Mouse (Mus musculus) kidney, adult 18-20 months (tissue): ENCODE results near the gene Wbp2.

ENCODE experiments used
- DNase-seq: peaks from one replicate; pipeline ENCODE4 v3.0.0; 2021

Wbp2 gene

DNA sequence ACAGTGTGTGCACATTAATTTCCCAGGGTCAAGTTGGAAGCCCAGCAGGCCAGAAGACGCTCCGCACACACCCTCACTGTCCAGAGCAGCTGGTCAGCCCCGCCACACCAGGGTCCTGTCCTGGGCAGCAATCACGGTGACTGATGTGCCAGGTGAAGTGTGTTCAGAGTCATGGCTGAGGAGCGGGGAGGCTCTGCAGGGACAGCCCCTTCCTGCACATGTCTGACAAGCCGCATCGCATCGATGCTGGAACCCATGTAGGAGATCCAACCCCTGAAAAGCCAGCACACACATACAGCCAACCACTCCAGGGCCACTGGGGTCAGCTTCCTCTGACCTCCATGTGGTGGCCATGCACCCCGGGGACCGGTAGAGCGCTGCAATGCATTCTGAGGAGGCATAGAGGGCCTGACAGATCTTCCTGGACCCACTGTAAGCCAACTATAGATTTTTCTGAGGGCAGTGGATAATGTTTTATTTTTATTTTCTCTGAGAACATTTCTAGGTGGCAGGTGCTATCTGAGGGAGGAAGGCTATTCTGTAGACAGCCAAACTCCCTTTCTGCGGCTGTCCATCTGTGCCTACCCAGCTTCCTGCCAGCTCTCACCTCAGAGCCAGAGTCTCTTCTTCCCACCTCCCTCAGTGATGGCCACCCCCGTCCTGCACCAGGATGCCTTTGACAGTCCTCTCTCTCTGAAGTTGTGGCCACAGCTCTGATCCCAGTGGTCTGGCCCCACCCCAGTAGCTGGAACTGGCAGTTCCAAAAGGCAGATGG is 25.0 kb downstream of the Wbp2 start:
- no peak for DNase-seq

DNA sequence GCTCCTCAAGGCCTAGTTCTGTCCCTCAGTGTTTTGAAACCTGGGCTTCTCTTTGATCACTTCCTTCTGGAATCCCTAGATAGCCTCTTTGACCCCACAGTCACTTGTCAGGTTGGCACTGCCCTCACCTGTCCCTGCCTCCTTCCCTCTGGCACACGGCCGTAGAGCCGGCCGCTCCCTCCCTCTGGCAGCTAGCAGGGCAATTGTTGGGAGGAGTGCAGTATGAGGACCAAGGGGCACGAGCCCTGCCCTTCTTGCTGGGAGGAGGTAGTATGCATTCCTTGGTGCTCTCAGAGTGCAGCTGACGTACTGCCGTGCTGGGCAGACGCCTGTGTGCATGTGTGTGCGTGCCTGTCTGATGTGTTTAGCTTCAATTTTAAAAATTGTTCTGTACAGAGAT is 26.2 kb downstream of the Wbp2 start:
- no peak for DNase-seq

DNA sequence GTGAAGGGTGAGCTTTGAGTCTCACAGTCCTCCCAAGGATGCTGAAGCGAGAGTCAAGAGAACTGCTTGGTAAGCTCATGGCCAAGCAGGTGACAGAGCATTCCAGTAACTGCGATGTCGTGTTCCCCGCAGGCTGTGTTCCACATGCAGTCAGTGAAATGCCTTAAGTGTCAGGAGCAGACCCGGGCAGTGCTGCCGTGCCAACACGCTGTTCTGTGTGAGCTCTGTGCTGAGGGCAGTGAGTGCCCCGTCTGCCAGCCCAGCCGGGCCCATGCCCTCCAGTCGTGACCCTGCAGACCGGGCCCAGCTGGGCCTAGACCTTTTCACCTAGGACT is 27.1 kb downstream of the Wbp2 start:
- DNase-seq = no peak

DNA sequence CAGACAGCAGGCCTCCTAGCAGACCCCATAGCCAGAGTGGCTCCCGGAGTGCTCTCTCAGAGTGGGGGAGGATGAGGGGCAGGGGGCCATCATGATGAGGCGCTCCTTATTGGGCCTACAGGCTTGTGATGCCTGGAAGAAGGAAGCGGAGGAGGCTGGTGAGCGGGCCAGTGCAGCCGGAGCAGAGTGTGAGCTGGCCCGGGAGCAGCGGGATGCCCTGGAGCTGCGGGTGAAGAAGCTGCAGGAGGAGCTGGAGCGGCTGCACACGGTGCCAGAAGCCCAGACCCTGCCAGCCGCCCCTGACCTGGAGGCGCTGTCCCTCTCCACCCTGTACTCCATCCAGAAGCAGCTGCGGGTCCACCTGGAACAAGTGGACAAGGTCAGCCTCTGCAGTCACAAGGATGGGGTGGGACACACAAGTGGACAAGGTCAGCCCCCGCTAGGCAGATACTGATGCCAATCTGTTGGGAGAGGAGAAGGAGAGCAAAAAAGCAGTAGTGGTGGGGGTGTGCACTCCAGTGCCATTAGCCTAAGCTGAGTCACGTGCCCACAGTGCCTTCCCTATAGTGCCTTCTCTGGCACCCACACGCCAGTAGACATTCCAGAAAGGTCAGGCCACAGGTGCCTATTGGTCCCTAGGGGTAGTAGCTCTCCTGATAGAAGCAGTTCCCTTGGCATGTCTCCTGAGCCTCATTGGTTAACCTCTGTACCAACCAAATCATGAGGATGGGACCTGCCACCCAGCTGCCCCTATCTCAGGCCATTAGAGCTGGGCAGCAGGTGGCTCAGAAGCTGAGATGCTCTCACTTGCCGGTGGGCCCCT is 27.7 kb downstream of the Wbp2 start:
- no peak for DNase-seq

DNA sequence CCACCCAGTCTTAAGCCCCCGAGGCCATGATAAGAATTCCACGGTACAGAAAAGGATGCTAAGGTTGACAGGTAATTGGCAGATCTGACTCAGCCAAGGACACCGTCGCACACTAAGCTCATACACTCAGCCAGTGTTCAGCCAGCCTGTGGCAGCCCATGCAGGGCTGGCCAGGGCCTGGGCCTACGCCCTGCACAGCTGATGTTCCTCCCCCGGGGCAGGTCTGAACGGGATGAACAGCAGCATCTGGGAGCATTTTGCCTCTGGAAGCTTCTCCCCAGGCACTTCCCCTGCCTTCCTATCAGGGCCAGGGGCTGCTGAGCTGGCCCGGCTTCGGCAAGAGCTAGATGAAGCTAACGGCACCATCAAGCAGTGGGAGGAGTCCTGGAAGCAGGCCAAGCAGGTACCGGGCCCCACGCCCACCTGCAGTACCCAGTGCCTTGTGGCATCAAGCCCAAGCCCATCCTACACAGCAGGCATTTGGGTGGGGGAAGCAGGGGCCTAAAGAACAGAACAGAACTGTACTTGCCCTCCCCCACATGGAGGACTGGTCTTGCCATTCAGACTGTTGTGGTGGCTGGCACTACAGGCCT is 28.7 kb downstream of the Wbp2 start:
- DNase-seq = no peak

DNA sequence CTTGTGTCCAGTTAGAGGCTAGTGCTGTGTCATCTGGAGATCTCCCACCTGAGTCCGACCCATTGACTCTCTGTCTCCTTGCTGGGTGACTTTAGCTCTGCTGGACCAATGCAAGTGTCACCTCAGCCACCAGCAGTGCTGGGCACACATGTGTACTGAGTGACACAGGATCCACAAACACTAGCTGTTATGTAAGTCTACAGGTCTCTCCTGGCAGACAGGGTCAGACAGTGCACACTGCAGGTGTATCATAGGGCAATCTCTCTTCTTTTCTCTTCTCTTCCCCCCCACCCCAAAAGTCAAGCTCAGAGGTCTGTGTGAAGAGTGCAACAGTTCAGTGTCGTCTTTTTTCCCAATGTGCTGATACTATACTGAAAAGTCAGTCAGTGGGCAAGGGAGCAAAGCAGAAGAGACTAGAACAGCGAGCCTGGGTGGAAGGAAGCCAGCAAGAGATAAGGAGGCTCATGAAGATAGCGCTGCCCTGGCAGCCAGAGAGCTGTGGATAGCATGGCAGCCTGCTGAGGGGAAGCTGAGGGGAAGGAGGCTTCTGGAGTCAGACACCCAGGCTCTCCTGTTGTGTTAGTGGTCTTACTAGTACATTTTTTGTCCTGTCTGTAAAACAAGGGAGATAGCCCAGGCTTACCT is 29.4 kb downstream of the Wbp2 start:
- no peak for DNase-seq

DNA sequence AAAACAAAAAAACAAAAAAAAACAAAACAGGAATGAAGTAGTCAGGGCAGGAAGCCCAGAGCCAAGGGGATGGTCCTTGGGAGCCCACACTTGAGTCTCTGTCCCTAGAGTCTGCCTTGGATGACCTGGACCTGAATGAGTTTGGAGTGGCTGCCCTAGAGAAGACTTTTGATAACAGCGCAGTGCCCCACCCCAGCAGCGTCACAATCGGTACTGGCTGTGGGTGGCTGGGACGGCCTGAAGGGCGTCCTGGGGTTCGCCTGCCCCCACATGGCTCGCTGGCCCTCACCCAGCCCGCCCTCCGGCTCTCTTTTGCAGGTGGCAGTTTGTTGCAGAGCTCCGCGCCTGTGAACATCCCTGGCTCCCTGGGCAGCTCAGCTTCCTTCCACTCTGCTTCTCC is 30.9 kb downstream of the Wbp2 start:
- no peak for DNase-seq

DNA sequence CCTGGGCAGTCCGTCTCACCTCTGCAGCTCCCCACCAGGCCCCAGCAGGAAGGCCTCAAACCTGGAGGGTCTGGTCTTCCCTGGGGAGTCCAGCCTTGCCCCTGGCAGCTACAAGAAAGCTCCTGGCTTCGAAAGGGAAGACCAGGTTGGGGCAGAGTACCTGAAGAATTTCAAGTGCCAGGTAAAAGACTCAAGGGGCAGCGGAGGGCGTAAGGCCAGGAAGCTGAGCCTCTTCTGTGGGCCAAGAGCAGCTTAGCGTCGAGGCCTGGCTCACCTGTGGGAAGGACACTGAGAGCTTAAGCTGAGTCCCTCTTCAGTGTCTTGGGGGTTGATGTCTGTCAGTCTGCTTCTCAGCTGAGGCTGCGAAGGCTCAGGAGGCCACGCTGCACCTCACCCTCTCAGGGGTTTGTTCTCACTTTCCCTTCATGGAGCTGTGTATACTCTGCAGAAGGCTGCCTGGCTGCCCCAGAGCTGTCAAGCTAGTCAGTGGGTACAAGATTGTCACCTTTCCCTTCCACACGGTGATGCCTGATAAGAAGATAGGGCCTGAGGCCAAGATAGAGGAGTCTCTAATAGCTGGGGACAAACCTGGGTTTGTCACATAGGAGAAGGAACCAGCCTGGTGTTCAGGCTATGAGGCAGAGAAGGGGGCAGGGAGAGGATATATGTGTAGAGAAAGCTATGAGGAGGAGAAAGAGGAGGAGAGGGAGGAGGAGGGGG is 33.1 kb downstream of the Wbp2 start:
- no peak for DNase-seq

DNA sequence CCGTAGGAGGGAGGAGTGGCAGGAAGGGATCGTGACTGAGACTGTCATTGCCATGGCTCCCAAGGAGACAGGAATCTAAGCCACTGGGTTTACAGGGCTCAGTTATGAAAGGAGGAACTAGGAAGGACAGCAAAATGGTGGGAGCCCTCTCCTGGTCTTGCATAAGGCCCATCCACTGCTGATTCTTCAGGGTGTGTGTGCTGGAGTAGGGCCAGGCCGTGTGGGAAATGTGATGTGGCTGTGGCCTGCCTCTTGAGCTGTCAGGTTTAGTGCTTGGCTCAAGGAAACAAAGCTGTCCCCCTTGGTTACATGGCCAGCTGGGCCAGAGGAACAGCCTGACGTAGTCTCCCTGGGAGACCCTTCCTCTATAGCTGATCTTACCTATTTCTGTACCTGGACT is 36.6 kb downstream of the Wbp2 start:
- DNase-seq = no peak

DNA sequence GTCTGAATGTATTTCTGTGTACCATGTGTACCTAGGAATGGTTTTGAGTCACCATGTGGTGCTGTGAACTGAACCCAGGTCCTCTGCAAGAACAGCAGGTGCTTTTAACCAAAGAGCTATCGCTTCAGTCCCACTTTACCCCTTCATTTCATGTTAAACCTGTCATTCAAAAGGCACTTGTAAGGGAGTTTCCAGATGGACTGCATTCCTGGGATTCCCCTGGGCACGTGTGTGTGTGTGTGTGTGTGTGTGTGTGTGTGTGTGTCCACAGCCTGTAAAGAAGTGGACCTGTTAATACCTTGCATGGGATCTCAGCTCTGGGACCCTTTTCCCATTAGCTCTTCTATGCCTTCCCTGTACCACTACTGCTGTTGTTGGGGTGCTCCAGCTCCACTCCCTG is 37.2 kb downstream of the Wbp2 start:
- DNase-seq = no peak

DNA sequence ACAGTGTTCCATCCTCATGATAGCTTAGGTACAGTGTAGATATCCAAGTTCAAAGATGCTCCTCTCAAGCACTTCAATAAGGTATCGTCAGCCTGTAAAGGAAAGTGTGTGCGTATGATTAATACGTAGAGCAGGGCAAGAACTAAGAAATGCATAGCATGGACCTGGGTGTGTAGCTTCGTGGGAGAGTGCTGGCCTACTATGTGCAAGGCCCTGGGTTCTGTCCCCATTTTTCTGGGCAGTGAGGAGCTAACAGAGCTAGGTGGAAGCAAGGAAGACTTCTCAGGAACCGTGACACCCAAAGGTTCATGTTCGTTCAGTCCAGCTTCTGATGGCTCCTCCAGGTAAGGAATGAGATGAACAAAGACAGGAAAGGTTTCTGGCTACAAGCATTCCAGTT is 41.6 kb downstream of the Wbp2 start:
- DNase-seq = no peak

DNA sequence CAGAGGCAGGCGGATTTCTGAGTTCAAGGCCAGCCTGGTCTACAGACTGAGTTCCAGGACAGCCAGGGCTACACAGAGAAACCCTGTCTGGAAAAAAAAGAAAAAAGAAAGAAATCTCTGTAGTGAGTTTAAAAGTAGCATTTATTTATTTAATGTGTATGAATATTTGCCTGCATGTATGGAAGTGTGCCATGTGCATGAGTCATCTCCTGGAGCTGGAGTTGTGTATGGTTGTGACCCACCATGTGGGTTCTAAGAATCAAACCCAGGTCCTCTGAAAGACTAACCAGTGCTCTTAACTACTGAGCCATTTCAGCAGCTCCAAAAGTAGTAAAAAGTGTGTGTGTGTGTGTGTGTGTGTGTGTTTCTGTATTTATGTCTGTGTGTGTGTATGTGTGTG is 43.5 kb downstream of the Wbp2 start:
- DNase-seq = no peak

DNA sequence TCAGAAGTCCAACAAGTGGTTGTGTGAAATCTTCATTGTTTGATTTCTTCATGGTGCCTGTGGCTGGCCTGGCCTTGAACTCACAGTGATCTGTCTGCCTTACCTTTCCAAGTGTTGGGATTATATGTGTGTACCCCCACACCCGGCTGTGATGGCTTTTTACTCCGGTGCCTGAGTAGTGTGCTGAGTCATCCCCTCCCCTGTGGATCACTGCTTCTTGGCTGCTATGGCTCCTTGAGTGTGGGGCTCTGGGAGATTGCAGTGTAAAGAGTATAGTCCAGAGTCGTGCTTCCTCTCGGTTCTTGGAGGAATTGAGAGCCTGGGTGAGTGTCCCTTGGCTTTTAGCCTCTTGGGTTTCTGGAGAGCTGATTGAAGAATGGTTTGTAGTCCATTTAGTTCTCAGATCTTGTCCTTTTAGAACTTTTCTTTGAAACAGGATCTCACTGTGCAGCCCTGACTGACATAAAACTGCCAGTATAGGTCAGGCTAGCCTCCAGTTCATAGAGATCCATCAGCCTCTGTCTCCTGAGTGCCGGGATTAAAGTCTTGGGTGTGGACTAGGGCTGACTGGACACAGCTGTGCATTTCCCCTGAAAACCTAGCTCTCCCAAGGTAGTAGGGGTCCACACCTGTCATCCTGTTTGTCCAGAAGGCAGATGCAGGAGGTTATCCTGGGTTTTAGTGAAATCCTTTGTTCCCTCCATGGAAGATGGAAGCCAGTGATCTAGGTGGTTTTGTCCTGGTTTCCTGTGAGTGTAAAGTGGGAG is 44.2 kb downstream of the Wbp2 start:
- DNase-seq = no peak

DNA sequence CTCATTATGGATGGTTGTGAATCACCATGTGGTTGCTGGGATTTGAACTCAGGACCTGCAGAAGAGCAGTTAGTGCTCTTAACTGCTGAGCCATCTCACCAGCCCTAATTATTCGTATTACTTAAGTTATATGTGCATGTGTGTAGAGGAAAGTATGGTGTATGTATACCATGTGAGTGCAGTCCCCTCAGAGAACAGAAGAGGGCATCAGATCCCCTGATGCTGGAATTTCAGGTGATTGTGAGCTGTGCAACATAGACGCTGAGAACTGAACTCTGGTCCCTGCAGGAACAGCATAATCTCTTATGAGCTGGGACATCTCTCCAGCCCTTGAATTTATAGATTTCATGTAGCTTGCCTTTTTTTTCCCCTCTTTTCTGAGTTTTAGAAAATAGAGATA is 45.0 kb downstream of the Wbp2 start:
- no peak for DNase-seq

DNA sequence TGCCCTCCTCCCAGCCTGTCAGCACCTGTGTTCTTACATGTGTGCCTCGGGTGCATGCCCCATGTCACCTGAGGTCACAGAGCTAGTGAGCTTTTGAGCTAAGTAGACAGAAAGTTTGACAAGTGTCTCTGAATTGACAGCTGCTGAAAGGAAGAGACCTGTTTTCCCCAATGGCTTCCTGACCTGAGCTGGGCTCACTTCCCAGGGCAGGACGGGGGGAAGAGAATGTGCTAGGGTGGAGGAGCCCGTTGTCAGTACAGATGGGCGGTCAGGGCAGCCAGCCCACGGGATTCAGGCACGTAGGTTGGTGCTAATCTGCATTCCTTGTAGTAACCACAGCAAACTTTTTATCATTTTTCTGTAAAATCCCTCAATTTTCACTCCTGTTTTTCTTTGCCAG is 46.2 kb downstream of the Wbp2 start:
- no peak for DNase-seq

DNA sequence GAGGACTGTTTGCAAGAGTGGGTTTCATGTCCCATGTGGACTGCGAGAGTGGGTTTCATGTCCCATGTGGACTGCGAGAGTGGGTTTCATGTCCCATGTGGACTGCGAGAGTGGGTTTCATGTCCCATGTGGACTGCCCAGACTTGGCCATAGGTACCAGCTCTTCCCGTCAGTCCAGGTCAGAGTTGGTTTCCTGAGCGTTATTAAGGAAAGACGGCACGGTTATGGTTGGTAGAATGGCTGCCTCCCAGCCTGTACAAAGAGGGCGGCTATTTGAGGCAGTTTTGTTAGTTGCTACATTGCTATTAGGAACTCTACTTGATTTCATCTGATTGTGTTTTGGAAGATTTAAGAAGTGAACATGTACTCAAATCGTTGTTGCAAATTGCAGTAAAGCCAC is 49.0 kb downstream of the Wbp2 start:
- no peak for DNase-seq

DNA sequence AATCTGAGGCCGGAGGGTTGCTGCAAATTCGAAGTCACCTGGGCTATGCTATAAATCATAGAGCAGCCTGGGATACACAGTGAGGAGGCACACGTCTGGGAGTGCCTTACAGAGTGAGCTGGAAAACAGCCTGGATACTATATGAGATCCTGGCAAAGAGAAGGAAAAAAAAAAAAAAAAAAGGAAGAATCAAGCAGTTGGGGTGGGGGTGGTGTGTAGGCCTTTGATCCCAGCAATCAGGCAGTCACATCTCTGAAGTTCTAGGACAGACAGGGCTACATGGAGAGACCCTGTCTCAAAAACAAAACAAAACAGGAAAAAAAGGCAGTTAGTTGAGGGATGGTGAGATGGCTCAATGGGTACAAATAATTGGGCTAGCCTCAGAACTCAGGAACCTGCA is 50.1 kb downstream of the Wbp2 start:
- no peak for DNase-seq

DNA sequence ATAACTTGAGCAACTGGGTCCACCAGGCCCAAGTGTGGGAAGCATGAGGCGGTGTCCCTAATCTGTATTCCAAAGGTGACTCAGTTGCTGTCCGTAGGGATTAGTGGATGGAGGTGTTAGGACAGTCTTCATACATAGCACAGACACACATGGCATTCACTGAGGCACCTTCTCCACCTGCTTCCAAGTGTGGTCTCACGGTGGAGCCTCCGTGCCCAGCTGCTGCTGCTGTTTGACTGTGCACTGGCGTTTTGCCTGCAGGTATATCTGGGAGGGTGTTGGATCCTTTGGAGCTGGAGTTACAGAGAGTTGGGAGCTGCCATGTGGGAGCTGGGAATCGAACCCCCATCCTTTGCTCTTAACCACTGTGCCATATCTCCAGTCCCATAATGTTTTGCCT is 52.2 kb downstream of the Wbp2 start:
- no peak for DNase-seq

DNA sequence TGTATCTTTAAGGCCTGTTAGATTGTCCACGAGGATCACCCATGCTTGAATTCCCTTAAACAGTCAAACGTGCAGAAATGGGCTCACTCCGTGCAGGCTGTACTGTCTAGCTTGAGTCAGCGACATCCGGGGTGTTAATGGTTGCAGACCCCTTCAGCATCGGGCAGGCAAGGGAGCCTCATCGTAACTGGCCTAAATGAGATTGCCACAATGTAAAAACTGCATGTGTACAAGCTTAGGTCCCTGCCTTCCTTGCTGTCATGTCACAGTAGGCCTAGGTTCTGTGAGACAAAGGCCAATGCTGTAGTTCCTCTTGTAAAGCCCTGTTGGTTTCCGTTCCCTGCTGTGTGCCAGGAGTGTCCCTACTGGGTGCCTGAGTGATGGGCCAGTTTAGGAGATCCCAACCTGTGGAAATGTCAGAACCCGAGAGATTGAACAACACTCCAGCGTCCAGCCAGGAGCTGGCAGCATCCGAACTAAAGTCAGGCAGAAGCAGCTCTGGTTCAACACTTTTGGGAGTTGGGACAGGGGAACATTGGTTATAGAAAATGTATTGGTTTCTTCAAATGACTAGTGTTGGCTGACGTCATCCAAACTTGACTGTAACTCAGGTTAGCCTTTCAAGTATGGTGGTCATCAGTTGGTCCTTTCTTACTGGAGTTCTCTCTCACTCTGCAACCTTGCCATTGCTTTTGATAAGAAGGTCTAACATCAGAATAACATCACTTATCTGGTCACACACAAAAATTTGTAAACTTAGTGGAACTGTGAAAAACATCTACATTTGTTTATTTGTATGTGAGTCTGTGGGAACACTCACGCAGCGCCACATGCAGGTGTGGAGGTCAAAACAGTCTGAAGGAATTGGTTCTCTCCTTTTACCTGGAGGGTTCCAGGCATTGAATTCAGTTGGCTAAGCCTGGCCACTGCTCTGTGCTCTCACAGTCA is 55.6 kb downstream of the Wbp2 start:
- no peak for DNase-seq

DNA sequence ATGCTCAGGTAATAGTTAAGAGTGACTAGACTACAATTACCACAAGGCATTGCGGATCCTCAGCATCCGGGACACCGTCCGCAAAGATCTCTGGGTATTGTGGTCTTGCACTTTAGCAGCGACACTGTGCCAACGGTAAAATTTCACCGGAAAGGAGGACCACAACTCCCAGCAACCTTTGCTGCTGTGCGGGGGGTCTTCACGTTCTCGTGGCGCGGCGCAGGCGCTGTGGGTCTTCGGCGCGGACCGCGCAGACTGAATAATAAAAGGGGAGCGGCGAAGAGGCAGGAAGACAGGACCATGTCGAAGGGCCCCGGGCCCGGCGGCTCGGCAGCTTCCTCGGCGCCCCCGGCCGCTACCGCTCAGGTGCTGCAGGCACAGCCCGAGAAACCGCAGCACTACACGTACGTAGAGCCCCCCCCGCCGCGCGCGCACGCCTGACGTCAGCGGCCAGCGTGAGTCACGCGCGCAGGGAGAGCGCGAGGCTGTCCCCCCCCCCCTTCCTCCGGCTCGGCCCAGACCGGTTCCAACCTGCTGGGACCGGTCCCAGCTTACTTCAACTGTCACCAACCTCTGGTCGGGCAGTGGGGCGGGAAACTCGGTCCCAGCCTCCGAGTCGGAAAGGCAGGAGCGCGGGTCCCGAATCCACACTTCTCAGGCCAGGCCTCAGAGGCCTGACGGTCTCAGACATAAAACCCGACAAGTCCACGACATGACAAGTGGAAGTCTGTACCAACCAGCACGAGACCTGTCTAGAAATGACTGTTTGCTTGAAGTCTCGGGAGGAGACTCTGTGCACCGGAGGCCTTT is 56.5 kb downstream of the Wbp2 start, which contains the start of gene Unk:
Unk (plus strand) TSS at position 235 of the 810 bp plus-strand sequence.
- DNase-seq = peak; percentile 98
